Mouse (Mus musculus) E14TG2a.4 (cell line): Measurements from ENCODE around the gene Npr1.

Experiments
- CTCF ChIP-seq: conservative IDR thresholded peaks from 2 replicates; pipeline ENCODE4 v1.5.1; 2014; ENCODE audit warnings: low read length
- POU5F1 ChIP-seq: IDR thresholded peaks from 2 replicates; pipeline ENCODE4 v1.6.1; 2014; ENCODE audit warnings: low read length, borderline replicate concordance

DNA sequence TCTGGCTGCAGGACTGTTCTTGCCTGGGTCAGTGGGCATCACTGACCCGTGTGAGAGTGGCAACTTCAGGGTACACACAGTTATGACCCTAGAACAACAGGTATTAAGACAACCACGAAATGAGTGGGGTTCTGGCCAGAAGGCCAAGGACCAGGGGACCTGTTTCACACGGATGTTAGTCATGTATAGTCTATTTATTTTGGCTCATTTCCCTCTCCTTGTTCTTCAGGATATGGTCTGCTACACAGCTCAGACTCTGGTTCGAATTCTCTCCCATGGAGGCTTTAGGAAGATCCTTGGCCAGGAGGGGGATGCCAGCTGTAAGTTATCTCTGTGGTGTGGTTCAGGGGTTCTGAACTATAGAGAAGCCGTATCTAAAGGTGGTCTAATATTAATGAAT, 21.3 kb upstream of the Npr1 start:
- TF ChIP-seq CTCF (no peak), POU5F1 (no peak)
